Mouse (Mus musculus) hindbrain, embryonic 13.5 days (tissue): ENCODE data around the gene Dcun1d3. TPM values are rescaled to one million over a fixed set of nuclear protein-coding genes. Genes with fewer than 3 reads are reported as not detected.

Source experiments
- ATAC-seq: fragments of 200-750 bp; cut with Nextera tagmentation; 2 replicates; pipeline ENCODE4 v1.8.0; 2017; ENCODE audit warnings: moderate TSS enrichment; ENCODE audit not compliant: low FRiP score
- H3K27ac ChIP-seq: fragments of 300-500 bp; sonication (generic); 2 replicates; pipeline ENCODE4 v1.5.1; 2015; ENCODE audit warnings: inconsistent platforms, mild to moderate bottlenecking, moderate library complexity
- H3K27me3 ChIP-seq: fragments of 300-500 bp; sonication (generic); 2 replicates; pipeline ENCODE4 v1.6.1; 2015; ENCODE audit warnings: mild to moderate bottlenecking, inconsistent platforms
- H3K36me3 ChIP-seq: fragments of 300-500 bp; sonication (generic); 2 replicates; pipeline ENCODE4 v1.6.1; 2015; ENCODE audit warnings: mild to moderate bottlenecking, inconsistent platforms
- H3K4me1 ChIP-seq: fragments of 300-500 bp; sonication (generic); replicated peaks from 2 replicates; pipeline ENCODE4 v1.6.1; 2015; ENCODE audit warnings: inconsistent platforms
- H3K4me2 ChIP-seq: fragments of 300-500 bp; sonication (generic); 2 replicates; pipeline ENCODE4 v1.6.1; 2015; ENCODE audit warnings: inconsistent platforms, mild to moderate bottlenecking, moderate library complexity
- H3K4me3 ChIP-seq: fragments of 300-500 bp; sonication (generic); 2 replicates; pipeline ENCODE4 v1.5.1; 2015; ENCODE audit warnings: mild to moderate bottlenecking, inconsistent platforms
- H3K9ac ChIP-seq: fragments of 300-500 bp; sonication (generic); 2 replicates; pipeline ENCODE4 v1.6.1; 2015; ENCODE audit warnings: mild to moderate bottlenecking, inconsistent platforms
- H3K9me3 ChIP-seq: fragments of 300-500 bp; sonication (generic); 2 replicates; pipeline ENCODE4 v1.6.1; 2016; ENCODE audit warnings: inconsistent platforms
- WGBS: fragments of 180-500 bp; shearing (Covaris S2); methylation state at CpG from one replicate; pipeline ENCODE4 v1.1.7; 2015; 5-methylcytosine and 5-hydroxymethylcytosine counted together
- polyA plus RNA-seq: library from polyadenylated mRNA; unstranded; fragments of >200 nt; fragmentation: Nextera tagmentation; extraction: Ambion mirVana; gene quantifications from 2 replicates; pipeline ENCODE4 v1.2.1, GENCODE M21; 2015

Dcun1d3 gene
- polyA plus RNA-seq, 1 experiment from 2014 or later: 17.7 TPM

DNA sequence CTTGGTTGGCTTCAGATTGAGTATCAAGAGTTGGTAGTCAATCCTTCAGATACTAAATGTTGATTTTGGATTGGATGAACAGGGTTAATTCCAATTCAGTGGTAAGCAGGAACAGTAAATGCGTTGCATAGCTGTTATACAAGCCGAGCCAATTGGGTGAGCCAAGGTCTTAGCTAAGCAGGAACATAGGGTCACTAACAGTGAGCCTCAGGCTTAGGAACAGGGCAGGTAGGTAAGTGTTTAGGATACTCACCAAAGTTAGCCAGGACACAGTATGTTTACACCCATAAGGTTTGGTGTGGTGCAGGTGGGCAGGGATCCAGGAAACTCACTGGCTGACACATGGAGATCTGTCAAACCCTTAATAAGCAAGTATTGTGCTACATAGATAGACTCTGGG is 48.7 kb downstream of the Dcun1d3 start:
- Histone ChIP-seq H3K27ac (no peak overlapping the region), H3K27me3 (no peaks in the 10 kb centered on the region), H3K9me3 (no peaks in the 10 kb centered on the region), H3K4me3 (no peak overlapping the region), H3K4me1 (no peaks in the 10 kb centered on the region), H3K9ac (no peak overlapping the region), H3K36me3 (no peaks in the 10 kb centered on the region; the same call in 1 of the 2 replicates), H3K4me2 (no peak overlapping the region)
- no peak for ATAC-seq
- 94% methylated on average over 2 of the region's 2 CpGs for WGBS

DNA sequence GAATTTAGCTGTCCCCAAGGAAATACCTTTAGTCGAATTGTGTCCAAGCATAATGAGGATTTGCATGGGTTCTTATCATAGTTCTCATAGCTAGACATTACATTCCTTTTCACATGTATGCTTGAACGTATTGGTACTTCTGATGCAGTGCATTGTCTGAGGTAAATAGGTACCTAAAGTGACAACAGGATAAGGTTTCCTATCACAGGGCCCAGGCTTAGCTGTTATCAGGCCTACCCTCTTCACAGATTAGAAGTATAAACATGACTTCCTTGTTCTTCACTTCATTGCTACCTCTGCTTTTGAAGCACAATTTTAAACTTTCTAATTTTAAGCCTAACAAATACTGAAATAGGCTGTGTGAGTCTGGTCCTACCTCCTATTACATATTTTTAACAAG is 50.6 kb downstream of the Dcun1d3 start:
- no peak overlapping the region for H3K4me3 ChIP-seq
- H3K9ac ChIP-seq: no peak overlapping the region
- no peaks in the 10 kb centered on the region for H3K4me1 ChIP-seq
- no peak overlapping the region for H3K27ac ChIP-seq
- WGBS: 86% methylated on average over 2 of the region's 2 CpGs
- ATAC-seq: no peak
- no peak overlapping the region for H3K4me2 ChIP-seq
- H3K27me3 ChIP-seq: no peaks in the 10 kb centered on the region
- H3K36me3 ChIP-seq: no peaks in the 10 kb centered on the region; the same call in 1 of the 2 replicates
- H3K9me3 ChIP-seq: no peaks in the 10 kb centered on the region

DNA sequence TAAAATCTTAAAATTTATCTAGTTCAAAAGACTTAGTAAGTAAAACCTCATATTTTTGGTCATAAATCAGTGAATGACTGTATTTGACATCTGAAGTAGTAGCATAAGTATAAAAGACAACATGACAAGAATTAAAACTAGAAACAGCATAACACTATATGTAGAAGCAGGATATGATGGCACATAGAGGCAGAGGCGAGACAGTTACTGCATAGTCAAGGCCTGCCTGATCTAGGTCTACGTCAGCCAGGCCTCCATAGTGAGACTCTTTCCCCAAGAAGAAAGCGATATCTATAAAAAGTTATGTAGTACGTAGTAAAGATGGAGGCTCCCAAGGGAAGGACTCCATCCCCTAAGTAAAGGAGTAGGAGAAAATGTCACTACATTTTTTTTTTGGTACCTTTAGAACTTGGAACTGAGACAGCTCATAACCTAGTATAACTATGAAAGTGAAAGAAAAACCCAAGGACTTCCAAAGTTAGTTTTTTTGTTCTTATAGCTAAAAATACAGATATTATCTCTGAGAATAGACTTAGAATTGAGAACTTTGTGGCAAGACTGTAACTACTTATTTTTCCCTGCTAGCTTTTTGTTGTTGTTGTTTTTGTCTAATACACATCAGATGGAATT is 54.2 kb downstream of the Dcun1d3 start:
- WGBS: 94% methylated on average over 4 of the region's 4 CpGs
- H3K27ac ChIP-seq: no peak overlapping the region
- H3K27me3 ChIP-seq: no peaks in the 10 kb centered on the region
- no peak for ATAC-seq
- no peaks in the 10 kb centered on the region for H3K36me3 ChIP-seq
- no peaks in the 10 kb centered on the region for H3K9me3 ChIP-seq
- H3K4me2 ChIP-seq: no peak overlapping the region
- H3K9ac ChIP-seq: no peak overlapping the region
- no peak overlapping the region for H3K4me3 ChIP-seq
- no peaks in the 10 kb centered on the region for H3K4me1 ChIP-seq

DNA sequence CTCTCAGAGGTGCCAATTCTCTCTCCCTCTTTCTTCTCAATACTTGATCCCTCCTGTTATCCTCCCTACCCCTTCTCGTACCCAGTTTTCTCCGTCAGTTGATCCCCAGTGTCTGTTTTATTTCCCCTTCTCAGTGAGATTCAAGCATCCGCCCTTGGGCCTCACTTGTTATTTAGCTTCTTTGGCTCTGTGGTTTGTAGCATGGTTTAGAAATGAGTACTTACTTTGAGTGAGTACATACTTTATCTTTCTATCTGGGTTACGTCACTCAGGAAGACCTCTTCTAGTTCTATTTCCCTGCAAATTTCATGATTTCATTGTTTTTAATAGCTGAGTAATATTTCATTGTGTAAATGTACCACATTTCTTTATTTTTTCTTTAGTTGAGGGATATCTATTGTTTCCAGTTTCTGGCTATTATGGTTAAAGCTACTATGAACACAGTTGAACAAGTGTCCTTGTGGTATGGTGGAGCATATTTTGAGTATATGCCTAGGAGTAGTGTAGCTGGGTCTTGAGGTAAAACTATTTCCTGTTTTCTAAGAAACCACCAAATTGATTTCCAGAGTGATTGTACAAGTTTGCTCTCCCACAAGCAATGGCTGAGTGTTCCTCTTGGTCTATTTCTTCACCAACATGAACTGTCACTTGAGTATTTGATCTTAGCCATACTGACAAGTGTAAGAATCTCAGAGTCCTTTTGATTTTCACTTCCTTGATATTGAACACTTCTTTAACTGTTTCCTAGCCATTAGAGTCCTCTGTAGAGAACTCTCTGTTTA is 59.9 kb downstream of the Dcun1d3 start:
- no peak overlapping the region for H3K4me2 ChIP-seq
- H3K27me3 ChIP-seq: no peaks in the 10 kb centered on the region
- H3K36me3 ChIP-seq: 0 out of 2 replicates have a peak, but pooled peaks cover 2% of the 10 kb centered on the region
- no peak overlapping the region for H3K9ac ChIP-seq
- no peaks in the 10 kb centered on the region for H3K9me3 ChIP-seq
- whole genome bisulfite sequencing: 96% methylated on average over 4 of the region's 4 CpGs
- H3K4me1 ChIP-seq: no peaks in the 10 kb centered on the region
- no peak overlapping the region for H3K4me3 ChIP-seq
- no peak for ATAC-seq
- H3K27ac ChIP-seq: no peak overlapping the region

DNA sequence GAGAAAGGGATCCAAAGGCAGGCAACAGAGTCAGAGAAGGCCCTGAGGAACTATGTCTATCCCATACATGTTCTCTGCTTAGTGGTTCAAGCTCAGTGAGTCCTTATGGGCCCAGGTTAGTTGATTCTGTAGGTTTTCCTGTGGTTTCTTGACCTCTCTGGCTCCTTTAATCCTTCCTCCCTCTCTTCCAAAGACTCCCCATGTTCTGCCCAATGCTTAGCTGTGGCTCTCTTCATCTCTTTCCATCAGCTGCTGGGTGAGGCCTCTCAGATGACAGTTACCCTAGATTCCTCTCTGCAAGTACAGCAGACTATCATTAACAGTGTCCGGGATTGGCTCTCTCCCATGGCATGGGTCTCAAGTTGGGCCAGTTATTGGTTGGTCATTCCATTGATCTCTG is 60.7 kb downstream of the Dcun1d3 start:
- Histone ChIP-seq H3K36me3 (0 out of 2 replicates have a peak, but pooled peaks cover 2% of the 10 kb centered on the region), H3K4me3 (no peak overlapping the region), H3K27me3 (no peaks in the 10 kb centered on the region), H3K4me1 (no peaks in the 10 kb centered on the region), H3K27ac (no peak overlapping the region), H3K4me2 (no peak overlapping the region), H3K9ac (no peak overlapping the region), H3K9me3 (no peaks in the 10 kb centered on the region)
- ATAC-seq: no peak
- WGBS: 97% methylated on average over 1 of the region's 1 CpGs

DNA sequence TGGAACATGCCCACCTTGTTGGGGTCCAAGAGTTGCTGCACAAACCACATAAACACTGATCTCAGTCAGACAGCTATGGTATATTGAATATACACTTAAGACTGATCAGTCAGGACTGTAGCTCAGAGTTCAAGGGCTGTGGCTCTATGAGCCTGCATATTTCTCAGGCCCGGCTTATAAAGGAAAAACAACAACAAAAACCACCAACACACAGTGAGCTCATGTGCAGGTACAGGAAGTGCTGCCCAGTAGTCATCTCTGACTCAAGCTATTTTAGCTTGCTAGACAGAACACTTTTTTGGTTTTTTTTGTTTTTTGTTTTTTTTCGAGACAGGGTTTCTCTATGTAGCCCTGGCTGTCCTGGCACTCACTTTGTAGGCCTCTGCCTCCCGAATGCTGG is 87.4 kb downstream of the Dcun1d3 start:
- WGBS: 95% methylated on average over 3 of the region's 3 CpGs

DNA sequence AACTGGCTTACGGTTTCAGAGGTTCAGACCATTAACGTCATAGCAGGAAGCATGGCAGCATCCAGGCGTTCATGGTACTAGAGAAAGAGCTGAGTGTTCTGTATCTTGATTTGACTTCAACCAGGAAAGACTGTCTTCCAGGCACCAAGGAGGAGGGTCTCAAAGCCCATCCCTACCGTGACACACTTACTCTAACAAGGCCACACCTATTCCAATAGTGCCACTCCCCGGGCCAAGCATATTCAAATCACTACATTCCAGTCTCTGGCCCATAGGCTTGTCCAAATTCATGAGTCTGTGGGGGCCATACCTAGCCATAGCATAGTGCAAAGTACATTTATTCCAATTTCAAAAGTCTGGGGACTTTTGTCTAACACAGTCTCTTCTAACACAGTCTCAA is 88.7 kb downstream of the Dcun1d3 start:
- Histone ChIP-seq H3K4me2 (no peak overlapping the region), H3K9ac (no peak overlapping the region), H3K36me3 (peaks cover 11% of the 10 kb centered on the region; the same call in 1 of the 2 replicates), H3K27me3 (no peaks in the 10 kb centered on the region), H3K4me1 (no peaks in the 10 kb centered on the region), H3K4me3 (no peak overlapping the region), H3K27ac (no peak overlapping the region), H3K9me3 (no peaks in the 10 kb centered on the region)
- no peak for ATAC-seq
- WGBS: 90% methylated on average over 5 of the region's 5 CpGs

More for the DNA sequence above, 87.4 kb downstream of the Dcun1d3 start:
- no peaks in the 10 kb centered on the region for H3K9me3 ChIP-seq
- no peaks in the 10 kb centered on the region for H3K4me1 ChIP-seq
- no peak overlapping the region for H3K4me2 ChIP-seq
- H3K4me3 ChIP-seq: no peak overlapping the region
- no peak overlapping the region for H3K27ac ChIP-seq
- no peak overlapping the region for H3K9ac ChIP-seq
- no peaks in the 10 kb centered on the region for H3K27me3 ChIP-seq
- no peak for ATAC-seq
- H3K36me3 ChIP-seq: peaks cover 11% of the 10 kb centered on the region; the same call in 1 of the 2 replicates

Other genes with a start within 250 kb of the Dcun1d3 start
- gene Acsm4, start 206.3 kb downstream of the Dcun1d3 start, polyA plus RNA-seq: not detected in 2 replicates
- 76.6 and 79.4 TPM in 2 replicates for gene Thumpd1, start 175.5 kb downstream of the Dcun1d3 start, polyA plus RNA-seq
- gene Acsm3, start 135.4 kb downstream of the Dcun1d3 start, polyA plus RNA-seq: 0.21 TPM in 1 of 2 replicates, not detected in the other
- 9.6 and 11.3 TPM in 2 replicates for gene Rexo5, start 102.3 kb downstream of the Dcun1d3 start, polyA plus RNA-seq
- 18.5 and 18.8 TPM in 2 replicates for gene Eri2, start 102.2 kb downstream of the Dcun1d3 start, polyA plus RNA-seq
- 18.9 and 20.3 TPM in 2 replicates for gene Lyrm1, start 437 bp downstream of the Dcun1d3 start, polyA plus RNA-seq
- 0.10 TPM in 1 of 2 replicates, not detected in the other for gene Dnah3, start 199.0 kb upstream of the Dcun1d3 start, polyA plus RNA-seq
- gene Tmem159, start 206.1 kb upstream of the Dcun1d3 start, polyA plus RNA-seq: 12.3 and 12.9 TPM in 2 replicates
- not detected in 2 replicates for gene Zp2, start 249.0 kb upstream of the Dcun1d3 start, polyA plus RNA-seq